Mouse (Mus musculus) brown adipose tissue, adult 24 weeks (tissue): Measurements from ENCODE around the gene Efna1. TPM values are rescaled to one million over a fixed set of nuclear protein-coding genes. Genes with fewer than 3 reads are reported as not detected.

Experiments used
- H3K27ac ChIP-seq: fragments of 200-500 bp; replicated peaks from 2 replicates; pipeline ENCODE4 v1.5.1; 2012; ENCODE audit warnings: low read depth, mild to moderate bottlenecking, low read length
- H3K4me1 ChIP-seq: fragments of 200-500 bp; 2 replicates; pipeline ENCODE4 v1.6.1; 2012; ENCODE audit warnings: low read length, mixed read lengths; ENCODE audit not compliant: control insufficient read depth, insufficient read depth, insufficient read length
- H3K4me3 ChIP-seq: fragments of 200-500 bp; 2 replicates; pipeline ENCODE4 v1.5.1; 2012; ENCODE audit warnings: low read depth, mild to moderate bottlenecking, low read length, moderate library complexity; ENCODE audit not compliant: insufficient read depth
- polyA plus RNA-seq: library from polyadenylated mRNA; stranded (reverse); fragments of >200 nt; gene quantifications from 2 replicates; pipeline ENCODE4 v1.2.4, GENCODE M21; 2012; ENCODE audit not compliant: missing spikeins, insufficient read depth, insufficient read length

Gene Efna1
- polyA plus RNA-seq, 1 experiment: 6.3 TPM

- H3K4me3 ChIP-seq: peak overlapping the region; percentile 67
- H3K4me1 ChIP-seq: peaks cover 7% of the 10 kb centered on the region
- H3K27ac ChIP-seq: peak overlapping the region; percentile 99
Measured at GRCm38 (mm10) chr3:89277281-89278021, 3.5 kb downstream of the Efna1 start.

- peaks cover 7% of the 10 kb centered on the region for H3K4me1 ChIP-seq
- peak overlapping the region; percentile 67 for H3K4me3 ChIP-seq
- H3K27ac ChIP-seq: peak overlapping the region; percentile 99; the same call in 1 of the 2 replicates
Measured at GRCm38 (mm10) chr3:89276061-89276460, 4.9 kb downstream of the Efna1 start.

DNA sequence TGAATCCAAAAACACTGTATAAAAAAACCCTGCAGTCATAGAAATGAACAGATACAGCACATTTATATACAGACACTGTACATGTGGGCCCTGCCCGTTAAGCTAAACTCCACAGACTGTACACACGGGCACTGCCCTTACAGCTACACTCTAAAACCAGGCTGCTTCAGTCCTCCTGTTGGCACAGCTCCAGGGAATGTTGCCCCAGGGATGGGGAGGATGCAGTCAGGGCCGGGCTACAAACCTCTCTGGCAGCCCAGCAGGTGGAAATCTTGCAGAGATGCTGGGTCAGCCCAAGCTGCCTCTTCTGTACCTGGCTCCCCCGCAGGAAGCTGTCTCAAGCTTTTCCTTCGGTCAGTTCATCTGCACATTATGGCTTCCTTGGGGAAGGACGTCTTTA is 9.2 kb downstream of the Efna1 start:
- Histone ChIP-seq H3K4me1 (peaks cover 24% of the 10 kb centered on the region), H3K4me3 (0 out of 2 replicates have a peak overlapping the region, but pooled peaks have one; percentile 3), H3K27ac (peak overlapping the region; percentile 30)

GRCm38 (mm10) chr3:89270891-89271290 is 10.1 kb downstream of the Efna1 start:
- H3K4me3 ChIP-seq: peak overlapping the region; percentile 81; the same call in 1 of the 2 replicates
- peak overlapping the region; percentile 58 for H3K27ac ChIP-seq
- H3K4me1 ChIP-seq: peaks cover 20% of the 10 kb centered on the region

- peaks cover 19% of the 10 kb centered on the region for H3K4me1 ChIP-seq
- H3K4me3 ChIP-seq: peak within 1 kb of the TSS; percentile 81
- H3K27ac ChIP-seq: peak within 1 kb of the TSS; percentile 78
Measured at GRCm38 (mm10) chr3:89270051-89270755, 10.7 kb downstream of the Efna1 start, which contains the start of gene Slc50a1. Gene Slc50a1, minus strand, starts transcription at chr3:89270570.

- Histone ChIP-seq H3K27ac (peak overlapping the region; percentile 78), H3K4me3 (peak overlapping the region; percentile 81), H3K4me1 (peaks cover 19% of the 10 kb centered on the region)
Measured at GRCm38 (mm10) chr3:89268916-89269315, 12.0 kb downstream of the Efna1 start.

- Histone ChIP-seq H3K27ac (peak overlapping the region; percentile 56), H3K4me3 (peak overlapping the region; percentile 78), H3K4me1 (peaks cover 22% of the 10 kb centered on the region)
Measured at GRCm38 (mm10) chr3:89266439-89266893, 14.5 kb downstream of the Efna1 start.

GRCm38 (mm10) chr3:89262417-89262816 is 18.5 kb downstream of the Efna1 start:
- Histone ChIP-seq H3K27ac (peak overlapping the region; percentile 75), H3K4me1 (peaks cover 5% of the 10 kb centered on the region; the same call in 1 of the 2 replicates), H3K4me3 (no peak overlapping the region)

DNA sequence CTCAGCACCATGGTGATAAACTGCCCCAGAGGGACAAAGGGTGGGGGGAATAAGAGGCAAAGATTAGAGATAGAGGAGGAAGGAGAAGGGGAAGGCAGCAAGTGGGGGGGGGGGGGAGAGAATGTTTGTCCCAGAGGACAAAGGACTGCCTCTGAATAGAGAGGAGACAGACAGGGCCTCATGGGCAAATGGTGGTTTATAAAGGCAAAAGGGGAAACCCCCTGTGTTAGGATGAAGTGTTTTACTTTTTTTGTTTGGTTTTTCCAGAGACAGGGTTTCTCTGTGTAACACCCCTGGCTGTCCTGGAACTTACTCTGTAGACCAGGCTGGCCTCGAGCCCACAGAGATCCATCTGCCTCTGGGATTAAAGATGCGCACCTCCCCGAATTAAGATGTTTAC is 20.7 kb downstream of the Efna1 start:
- no peak overlapping the region for H3K4me3 ChIP-seq
- no peak overlapping the region for H3K27ac ChIP-seq
- H3K4me1 ChIP-seq: 0 out of 2 replicates have a peak, but pooled peaks cover 6% of the 10 kb centered on the region

GRCm38 (mm10) chr3:89259076-89259475 is 21.9 kb downstream of the Efna1 start, which contains the start of gene Dpm3:
Gene Dpm3, plus strand, starts transcription at chr3:89259358.
- Histone ChIP-seq H3K4me3 (no peak within 1 kb of the TSS), H3K4me1 (0 out of 2 replicates have a peak, but pooled peaks cover 6% of the 10 kb centered on the region), H3K27ac (no peak within 1 kb of the TSS)

DNA sequence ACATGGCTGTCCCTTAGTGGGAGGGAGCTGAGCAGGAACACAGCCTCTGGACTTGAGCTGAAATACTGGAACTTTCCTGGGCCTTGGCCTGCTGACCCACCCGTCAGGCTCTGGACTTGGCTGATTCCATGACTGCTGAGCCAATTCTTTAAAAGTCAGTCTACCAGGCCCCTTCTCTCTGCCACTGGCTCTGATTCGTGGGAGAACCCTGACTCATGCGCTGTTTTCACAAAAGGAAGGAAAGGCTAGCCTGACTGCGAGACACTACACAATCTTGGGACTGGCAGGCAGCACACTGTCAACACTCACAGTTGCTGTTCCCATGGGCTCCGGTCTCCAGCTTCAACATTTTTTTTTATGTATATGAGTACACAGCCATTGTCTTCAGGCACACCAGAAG is 24.8 kb downstream of the Efna1 start:
- Histone ChIP-seq H3K4me3 (no peak overlapping the region), H3K4me1 (peaks cover 12% of the 10 kb centered on the region), H3K27ac (no peak overlapping the region)

DNA sequence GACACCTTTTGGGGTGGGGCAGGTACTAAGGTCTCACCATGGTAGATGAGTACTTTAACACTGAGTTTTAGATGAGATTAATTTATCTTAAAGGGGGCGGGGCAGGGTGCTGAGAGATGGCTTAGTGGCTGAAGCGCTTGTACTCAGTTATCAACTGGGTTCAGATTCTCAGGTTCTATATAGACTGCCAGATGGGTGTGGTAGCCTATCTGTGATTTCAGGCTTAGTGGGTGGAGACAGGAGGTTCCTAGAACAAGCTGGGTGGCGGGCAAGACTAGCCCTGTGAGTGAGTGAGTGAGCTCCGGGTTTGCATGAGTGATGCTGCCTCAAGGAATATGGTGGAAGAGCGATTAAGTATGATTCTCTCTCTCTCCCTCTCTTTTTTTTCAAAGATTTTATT is 25.9 kb downstream of the Efna1 start:
- H3K4me3 ChIP-seq: no peak overlapping the region
- H3K27ac ChIP-seq: no peak overlapping the region
- peaks cover 12% of the 10 kb centered on the region for H3K4me1 ChIP-seq

GRCm38 (mm10) chr3:89251365-89251895 is 29.5 kb downstream of the Efna1 start:
- Histone ChIP-seq H3K27ac (peak overlapping the region; percentile 97), H3K4me3 (peak overlapping the region; percentile 32), H3K4me1 (peaks cover 12% of the 10 kb centered on the region)

DNA sequence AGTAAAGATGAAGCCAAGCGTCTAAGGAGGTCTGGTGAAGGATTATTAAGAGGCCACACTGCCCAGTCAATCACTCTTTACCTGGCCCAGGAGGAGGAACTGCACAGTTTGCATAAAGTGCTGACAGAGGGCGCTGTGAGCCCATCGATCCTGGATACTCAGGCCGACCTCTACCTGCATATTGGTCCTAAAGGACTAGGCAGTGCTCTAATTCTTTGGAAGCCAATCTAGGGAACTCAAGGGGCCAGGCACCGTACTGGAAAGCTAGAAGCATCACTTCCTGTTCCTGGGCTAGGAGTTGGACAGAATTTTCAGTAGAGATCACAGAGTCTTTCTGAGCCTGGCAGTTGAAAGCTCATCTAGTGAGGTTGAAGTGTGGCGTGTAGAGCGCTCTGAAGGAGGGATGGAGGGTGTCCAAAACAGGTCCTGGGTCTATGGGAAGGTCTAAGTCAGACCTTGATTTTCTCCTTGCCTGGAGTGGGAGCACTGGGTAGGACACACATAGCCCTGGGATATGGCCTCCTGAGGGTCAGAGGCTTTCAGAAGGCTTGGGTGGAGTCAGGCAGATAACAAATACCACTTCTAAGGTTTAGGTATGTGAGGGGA is 30.4 kb downstream of the Efna1 start:
- Histone ChIP-seq H3K4me1 (peaks cover 9% of the 10 kb centered on the region), H3K27ac (peak overlapping the region; percentile 88), H3K4me3 (no peak overlapping the region)

GRCm38 (mm10) chr3:89247466-89247865 is 33.5 kb downstream of the Efna1 start:
- peaks cover 5% of the 10 kb centered on the region for H3K4me1 ChIP-seq
- H3K4me3 ChIP-seq: peak overlapping the region; percentile 7; the same call in 1 of the 2 replicates
- no peak overlapping the region for H3K27ac ChIP-seq
